Mouse (Mus musculus): ENCODE data around the gene Fgr.

Gene Fgr

DNA sequence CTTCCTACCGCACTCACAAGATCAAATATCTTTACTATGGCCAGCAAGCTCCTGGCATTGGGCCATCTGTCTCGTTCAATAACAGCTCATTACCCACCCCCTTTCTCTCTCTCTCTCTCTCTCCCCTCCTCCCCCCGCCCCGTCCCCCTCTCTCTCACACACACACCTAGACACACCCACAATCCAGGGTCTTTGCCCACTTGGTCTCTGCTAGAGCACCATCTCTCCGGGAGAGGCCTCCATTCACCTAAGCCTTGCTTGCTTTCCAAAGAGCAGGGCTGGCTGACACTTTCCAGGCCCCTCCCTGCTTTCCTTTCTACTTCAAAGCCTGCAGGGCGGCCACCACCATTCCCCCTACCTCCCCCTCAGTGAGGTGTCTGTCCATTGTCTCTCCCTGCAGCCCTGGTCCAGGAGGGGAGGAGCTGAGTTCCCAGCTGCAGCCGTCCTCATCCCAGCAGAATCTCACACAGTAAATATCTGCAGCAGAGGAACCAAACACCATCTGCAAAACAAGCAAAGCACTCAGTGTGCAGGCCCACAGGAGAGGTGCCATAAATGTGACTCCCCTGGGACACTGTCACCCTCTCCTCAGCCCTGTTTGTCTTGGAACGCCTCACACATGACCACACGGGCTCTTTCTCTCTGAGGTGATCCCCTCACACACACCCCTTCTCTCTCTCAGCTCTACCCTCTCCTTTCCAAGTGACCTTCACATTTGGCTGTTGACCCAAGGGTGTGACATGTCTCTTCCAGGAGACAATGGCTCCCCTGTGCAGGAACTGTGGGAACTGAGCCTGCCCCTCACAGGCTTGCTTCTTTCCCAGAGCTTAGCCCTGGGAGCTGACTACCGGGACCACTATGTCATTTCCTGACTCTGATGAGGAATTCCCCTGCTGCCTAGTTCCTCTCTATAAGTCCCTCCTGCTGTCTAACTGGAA lies 14.9 kb upstream of the Fgr start:
- DNase-seq (ENCODE audit: low read depth, low spot score), result no peak

DNA sequence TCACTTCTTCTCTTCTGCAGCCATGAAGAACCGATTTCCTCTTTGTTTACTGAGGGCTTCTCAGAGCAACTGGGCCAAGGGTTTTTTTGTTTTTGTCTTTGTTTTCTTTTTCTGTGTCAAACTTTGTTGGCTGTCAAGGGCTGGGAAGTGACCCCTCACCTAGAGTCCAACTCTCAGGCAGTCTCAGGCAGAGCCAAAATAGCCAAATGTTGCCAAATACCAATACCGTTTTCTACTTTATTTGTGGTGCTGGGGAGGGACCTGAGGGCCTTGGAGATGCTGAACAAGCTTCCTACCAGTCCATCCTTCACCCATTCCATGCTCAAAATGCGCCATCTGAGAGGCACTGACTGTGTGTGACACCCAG lies 14.2 kb upstream of the Fgr start:
- DNase-seq (ENCODE audit: low read depth, low spot score), result no peak

DNA sequence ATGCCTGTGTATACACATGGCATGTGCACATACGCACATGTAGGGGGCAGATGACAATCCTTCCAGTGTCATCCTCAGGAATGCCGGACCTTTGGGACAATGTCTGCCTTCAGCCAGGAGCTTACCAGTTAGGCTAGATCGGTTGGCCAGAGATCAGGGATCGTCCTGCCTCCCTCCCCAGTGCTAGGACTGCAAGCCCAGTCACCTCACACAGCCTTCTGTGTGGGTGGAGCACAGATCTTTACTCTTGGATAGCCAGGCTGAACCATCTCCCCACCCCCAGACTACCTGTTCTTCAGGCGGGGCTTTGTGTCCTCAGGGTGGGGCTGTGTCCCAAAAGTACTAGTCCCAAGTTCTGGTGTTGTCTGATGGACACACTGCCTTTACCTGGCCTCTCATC lies 13.6 kb upstream of the Fgr start:
- no peak for DNase-seq (ENCODE audit: low read depth, low spot score)

DNA sequence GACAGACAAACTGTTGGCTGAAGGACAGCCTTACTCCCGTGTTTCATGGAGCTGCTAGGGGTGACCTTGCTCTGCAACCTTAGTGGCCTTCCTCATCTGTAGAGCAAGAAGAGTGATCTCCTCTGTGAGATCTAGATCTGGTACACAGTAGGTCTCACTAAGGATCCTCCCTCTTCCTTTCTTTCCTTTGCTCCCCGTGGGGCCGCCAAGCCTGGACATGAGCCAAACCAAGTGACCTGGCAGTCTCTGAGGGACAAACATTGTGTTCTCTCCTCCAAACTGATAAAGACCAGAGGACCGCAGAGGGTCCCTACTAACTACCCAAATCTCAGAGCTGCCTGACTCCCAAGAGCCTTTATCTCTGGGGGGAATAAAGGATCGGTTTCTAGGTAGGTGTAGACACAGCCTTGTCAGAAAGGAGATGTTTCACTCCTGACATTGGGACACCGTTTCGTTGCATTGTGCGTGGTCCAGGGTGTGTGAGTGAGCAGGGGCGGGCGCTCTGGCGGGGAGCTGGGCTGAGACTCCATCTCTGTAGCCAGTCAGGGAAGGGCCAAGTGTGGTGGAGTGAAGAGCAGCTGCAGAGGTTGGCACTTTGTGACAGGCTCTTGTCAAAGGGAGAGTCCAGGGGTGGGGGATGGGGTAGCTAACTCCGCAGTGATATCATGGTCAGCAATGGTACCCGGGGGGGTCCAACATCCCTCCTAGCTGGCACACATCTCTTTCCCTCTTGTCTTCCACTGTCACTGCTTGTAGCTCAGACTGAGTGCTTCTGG lies 12.8 kb upstream of the Fgr start:
- no peak for DNase-seq (ENCODE audit: low read depth, low spot score)

DNA sequence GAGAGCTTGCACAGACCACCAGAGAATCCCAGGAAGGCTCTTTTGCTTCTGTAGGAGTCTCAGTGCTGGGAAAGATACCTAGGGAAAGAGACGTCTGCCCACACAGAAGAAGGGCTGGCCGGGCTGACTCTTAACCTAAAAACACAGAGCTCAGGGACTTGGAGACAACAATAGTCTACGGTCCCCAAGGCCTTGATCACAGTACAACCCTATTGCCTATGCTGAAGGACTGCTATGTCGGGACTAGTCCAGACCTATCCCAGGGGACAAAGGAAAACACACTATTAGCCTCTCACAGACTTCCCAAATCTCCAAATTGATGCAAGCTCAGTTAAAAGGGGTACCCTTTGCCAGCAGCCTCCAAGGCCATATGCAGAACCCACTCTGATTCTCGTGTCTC lies 12.0 kb upstream of the Fgr start:
- DNase-seq (ENCODE audit: low read depth, low spot score), result no peak

DNA sequence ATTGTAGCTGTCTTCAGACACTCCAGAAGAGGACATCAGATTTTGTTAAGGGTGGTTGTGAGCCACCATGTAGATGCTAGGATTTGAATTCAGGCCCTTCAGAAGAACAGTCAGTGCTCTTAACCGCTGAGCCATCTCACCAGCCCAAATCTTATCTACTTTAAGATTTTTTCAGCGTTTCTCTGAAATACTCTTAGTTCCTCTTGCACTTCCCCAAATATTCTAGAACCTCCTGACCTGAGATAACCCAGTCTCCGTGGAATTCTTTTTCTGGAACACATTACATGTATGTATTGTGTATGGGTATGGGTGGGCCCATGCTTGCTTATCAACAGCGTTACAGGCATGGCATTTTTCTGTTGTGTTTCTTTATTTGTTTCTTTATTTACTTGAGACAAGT lies 11.3 kb upstream of the Fgr start:
- DNase-seq (ENCODE audit: low read depth, low spot score), result no peak

DNA sequence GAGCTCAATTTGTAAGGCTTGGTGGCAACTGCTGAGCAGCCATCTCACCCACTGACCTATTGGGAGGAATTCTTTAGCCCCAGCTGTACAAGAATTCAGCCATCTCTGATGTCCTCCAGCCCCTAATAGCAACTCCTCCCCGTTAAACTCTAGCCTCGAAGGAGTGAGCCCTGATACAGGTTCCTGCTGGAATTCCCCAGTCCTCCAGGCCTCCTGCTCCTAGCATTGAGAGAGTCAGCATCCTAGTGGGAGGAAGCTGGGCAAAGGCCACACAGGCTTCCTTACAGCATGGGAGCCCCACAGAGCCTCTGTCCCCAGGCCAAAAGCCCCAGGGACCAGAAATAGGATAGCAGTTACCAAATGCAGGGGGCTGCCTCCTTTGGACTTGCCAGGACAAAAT lies 10.5 kb upstream of the Fgr start:
- DNase-seq (ENCODE audit: low read depth, low spot score), result no peak

DNA sequence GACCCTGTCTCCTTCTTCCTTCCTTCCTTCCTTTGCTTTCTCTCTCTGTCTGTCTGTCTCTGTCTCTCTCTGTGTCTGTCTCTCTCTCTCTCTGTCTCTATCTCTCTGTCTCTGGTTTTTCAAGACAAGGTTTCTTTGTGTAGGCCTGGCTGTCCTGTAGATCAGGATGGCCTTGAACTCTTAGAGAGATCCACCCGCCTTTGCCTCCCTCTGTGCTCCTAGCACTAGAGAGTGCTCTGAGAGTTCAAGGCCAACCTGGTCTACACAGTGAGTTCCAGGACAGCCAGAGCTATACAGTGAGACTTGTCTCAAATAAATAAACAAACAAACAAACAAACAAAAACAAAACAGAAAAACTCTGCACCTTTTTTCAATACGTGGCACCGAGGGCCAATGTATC lies 9.8 kb upstream of the Fgr start:
- no peak for DNase-seq (ENCODE audit: low read depth, low spot score)

DNA sequence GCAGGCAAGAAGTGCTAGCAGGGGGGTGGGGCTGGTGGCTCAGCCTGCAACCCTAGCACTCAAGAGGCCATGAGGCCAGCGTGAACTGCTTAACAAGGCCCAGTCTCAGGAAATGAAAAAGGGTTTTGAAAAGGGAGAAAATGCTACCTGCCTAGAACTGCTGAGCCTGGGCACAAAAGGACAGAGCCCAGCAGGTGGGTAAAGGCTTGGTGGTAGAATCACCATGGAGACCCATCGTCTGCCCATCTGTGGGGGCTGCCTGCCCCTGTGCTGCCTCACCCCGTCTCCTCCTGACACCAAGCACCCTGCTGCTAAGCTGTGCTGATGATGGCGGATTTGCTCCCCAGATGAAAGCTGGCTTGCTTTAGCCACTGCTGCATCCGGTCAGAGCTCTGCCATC lies 9.4 kb upstream of the Fgr start:
- DNase-seq (ENCODE audit: low read depth, low spot score), result no peak

DNA sequence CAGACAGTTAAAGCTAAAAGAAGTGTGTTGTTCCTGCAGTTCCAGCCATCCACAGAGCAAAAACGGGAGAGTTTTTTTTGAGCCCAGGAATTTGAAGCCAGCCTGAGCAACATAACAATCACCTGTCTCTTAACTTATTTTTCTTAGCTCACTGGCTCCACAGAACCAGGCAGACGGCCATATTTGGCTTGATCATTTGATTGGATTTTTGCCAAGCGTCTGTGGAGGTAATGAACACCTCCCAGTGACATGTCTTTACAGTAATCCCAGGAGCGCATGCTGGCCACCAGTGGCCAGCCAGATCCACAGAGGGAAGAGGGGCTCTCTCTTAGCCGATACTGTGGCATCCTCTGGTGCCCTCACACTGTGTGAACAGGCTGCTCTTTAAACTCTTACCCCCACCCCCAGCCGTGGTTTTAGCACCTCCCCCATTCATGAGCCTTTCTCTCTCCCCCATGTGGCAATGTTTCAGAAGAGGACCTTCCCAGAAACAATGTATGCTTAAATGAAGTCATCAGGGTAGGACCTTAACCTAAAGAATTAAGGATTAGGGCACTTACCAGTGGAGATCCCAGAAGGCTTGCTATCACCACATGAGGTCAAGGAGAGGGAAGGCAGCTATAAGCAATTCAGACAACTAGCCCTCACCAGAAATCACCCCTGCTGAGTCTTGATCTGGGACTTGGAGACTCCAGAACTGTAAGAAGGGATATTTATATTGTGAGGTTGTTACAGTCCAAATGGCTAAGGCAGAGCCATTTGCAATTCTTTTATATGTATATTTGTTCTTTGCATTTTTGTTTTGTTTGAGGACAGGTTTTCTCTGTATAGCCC lies 5.6 kb upstream of the Fgr start:
- DNase-seq (ENCODE audit: low read depth, low spot score), result no peak

DNA sequence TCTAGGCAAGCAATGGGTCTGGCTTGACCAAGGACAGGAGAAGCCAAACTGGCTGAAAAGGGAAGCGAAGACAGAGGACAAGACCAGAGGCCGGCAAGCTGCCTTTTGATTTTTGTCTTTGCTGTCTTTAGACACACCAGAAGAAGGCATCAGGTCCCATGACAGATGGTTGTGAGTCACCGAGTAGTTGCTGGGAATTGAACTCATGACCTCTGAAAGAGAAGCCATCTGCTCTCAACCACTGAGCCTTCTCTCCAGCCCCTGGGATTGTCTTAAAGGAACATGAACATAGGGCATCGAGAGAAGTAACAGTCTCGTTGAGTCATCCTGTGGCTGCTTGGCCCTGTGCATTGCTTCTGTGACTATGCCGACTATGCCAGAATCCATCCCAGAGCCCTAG lies 2.3 kb upstream of the Fgr start:
- no peak for DNase-seq (ENCODE audit: low read depth, low spot score)

DNA sequence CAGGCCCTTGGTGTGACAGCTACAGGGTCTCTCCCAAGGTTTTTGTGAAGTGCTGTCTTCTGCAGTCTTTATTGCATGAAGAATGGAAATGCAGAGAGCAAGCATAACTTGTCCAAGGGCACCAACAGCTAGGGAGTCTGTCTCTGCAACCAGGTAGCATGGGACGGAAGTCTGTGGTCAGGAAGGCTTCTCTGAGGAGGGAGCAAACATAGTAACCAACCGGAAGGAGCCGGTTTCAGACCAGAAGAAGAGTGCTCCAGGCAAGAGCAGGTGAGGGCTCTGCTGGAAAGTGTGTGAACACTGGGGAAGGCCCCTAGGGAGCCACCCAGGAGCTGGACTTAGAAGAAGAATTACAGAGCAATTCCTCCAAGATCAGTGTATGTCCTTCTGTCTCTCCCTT lies 1.8 kb upstream of the Fgr start:
- DNase-seq (ENCODE audit: low read depth, low spot score), result no peak

DNA sequence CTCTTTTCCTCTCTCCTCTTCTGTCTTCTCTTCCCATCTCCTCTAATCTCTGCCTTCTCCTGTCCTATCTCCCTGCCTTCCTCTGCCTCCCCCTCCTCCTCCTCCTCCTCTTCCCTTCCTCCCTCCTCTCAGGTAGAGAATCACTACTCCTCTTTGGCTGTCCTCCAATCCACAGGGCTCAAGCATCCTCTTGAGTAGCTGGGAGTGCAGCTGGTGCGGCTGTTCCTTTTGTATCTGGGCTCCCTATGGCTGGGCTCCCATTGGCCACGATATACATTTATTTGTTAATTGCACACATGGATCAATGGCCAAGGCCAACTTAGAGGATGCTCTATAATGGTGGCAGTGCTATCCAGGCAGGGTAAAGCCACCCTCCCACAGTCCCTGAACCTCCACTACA lies 1.3 kb upstream of the Fgr start:
- no peak for DNase-seq (ENCODE audit: low read depth, low spot score)

DNA sequence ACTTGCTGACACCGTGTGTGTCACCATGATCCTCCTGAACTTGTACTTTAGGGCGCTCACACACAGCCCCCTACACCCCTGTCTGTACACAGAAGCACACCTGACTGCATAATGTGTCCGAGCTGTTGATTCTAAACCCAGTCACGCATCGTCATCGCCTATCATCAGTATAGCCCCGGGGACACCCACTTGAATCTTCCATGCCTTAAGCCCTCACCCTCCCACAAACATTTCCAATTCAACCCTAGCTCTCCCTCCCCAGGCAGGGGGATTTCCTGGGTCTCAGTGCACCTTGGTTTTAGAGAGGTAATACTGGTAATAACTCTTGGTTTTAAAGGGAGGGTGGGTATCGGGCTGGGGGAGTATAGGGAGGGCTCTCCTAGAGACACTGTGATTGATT lies 709 bp upstream of the Fgr start:
- no peak for DNase-seq (ENCODE audit: low read depth, low spot score)

DNA sequence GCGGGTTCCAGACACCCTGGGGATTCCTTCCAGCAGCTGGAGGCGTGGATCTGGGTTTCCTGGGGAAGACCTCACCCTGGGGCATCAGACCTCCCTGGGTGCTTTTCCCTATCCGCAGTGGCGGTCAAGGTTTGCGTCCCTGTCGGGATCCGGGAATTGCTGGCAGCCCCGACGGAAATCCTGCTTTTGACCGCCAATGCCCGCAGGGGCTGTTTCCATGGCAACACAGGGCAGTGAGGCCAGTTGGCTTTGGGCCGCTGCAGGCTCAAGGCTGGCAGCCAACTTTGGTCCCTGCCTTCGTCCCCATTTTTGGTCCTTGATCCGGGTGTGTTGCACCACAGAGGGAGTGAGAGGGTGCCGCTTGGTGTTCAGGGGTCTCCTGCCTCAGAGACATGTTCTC lies 1.0 kb downstream of the Fgr start:
- no peak for DNase-seq (ENCODE audit: low read depth, low spot score)

DNA sequence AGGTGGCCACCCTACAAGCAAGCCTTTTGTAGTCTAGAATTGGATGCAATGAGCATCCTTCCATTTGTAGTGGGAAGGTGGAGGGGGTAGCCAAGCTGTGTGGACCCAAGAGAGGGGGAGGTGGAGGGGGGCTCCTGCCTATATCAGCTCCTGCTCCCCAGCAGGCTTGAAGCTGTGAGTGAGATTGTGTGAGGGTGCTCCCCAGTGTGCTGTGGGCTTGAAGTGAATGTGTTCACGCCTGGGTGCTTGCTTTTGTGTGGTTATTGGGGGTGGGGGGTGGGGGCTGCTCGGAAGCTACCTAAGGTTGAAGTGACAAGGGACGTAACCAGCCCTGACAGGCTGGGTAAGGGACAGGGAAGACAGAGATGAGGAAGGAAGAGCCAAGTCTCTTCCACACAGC lies 1.9 kb downstream of the Fgr start:
- no peak for DNase-seq (ENCODE audit: low read depth, low spot score)

DNA sequence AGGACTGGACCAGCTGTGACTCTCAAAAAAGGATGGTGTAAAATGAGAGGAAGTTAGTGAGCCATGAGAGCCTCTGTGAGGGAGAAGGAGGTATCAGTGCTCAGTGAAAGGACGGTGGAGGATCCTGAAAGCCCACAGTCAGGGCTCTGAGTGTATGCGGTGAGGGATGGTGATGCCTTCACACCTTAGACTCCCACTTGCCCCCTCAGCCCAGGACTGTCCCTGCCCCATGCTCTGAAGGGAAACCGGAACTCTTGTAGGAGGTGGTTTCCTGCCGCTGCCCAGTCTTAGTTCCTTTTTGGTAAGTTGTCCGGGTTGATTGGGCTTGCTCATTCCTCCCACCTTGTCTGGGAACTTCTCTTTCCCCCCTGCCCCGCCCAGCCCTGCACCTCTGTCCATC lies 2.8 kb downstream of the Fgr start:
- DNase-seq (ENCODE audit: low read depth, low spot score), result no peak

DNA sequence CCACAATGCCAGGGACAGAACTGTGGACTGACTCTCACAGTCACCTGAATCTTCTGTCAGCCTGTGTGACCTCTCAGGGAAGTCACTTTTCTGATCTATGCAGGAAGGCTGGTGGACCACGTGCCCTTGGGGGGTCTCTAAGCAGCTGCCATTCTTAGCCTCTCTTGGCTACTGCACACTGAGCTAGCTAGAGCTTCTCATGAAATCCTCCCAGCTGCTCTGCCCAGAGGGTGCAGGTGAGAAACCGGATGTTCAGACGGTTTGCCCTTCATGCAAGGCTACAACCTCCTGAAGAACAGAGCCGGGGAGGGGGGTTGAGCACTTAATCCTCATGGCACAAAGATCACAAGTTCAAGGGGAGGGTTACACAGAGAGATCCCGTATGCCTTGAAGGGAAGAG lies 3.7 kb downstream of the Fgr start:
- DNase-seq (ENCODE audit: low read depth, low spot score), result no peak

DNA sequence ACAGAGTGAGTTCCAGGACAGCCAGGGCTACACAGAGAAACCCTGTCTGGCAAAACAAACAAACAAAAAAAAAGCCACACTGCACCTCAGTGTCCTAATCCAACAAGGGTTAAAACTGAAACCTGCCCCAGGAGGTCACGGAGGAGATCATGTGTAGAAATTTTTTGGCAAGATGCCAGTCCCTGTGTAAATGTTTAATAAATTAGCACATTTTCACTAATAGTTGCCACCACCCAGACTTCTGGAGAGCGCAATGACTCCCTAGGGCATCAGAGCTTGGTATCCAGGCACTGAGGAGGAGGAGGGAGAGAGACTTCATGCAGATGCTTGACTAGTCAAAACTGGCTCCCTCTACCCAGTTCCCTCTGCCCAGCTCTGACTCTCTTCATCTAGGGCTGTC lies 5.3 kb downstream of the Fgr start:
- DNase-seq (ENCODE audit: low read depth, low spot score), result no peak

DNA sequence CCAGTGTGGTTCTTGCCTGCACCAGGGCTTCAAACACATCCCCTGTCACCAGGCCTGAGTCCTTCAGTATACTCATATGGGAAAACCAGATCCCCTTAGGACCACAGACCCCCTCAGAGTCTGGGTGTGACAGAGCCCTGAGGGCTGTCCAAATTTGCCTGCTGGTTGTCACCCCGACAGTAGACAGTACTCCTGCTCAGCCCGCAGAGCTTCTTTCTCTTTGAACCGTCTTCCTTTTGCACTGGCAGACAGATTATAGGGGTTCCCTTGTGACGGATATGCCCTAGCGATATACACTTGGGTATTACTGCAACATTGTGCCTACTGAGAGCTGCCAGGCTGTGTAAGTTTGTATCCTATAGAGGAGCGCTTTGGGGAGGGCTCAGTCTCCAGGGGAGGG lies 7.7 kb downstream of the Fgr start:
- DNase-seq (ENCODE audit: low read depth, low spot score), result no peak

DNA sequence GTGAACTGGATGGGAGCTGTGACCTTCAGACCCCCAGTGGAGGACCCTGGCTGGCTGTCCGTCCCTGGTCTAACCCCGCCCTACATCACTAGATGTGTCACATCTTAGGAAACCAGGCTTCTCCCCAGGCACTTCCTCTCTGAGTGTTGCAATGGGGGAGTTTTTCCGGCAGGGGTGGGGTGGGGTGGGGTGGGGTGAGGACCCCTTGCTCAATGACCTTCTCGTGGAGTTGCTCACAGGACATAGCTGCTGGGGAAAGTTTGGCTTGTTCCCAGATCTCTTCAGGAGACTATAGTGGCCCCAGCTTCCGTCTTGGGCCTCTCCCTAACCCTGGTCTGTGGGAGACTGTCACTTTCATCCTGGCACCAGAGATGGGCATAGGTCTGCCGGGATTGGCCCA lies 9.1 kb downstream of the Fgr start:
- no peak for DNase-seq (ENCODE audit: low read depth, low spot score)

Measured in retina, adult 2 months (tissue).